Mouse (Mus musculus) embryonic fibroblast, embryonic 13.5 days (primary cell): Measurements from ENCODE around the gene Ropn1l.

Source experiments
- CTCF ChIP-seq: IDR thresholded peaks from 2 replicates; pipeline ENCODE4 v1.5.1; 2011; ENCODE audit warnings: mild to moderate bottlenecking, control low read depth, low read length, moderate library complexity, borderline replicate concordance; ENCODE audit not compliant: insufficient read depth
- POLR2A ChIP-seq: IDR thresholded peaks from 2 replicates; pipeline ENCODE4 v1.6.1; 2011; ENCODE audit warnings: low read depth, mild to moderate bottlenecking, control low read depth, low read length, moderate library complexity

DNA sequence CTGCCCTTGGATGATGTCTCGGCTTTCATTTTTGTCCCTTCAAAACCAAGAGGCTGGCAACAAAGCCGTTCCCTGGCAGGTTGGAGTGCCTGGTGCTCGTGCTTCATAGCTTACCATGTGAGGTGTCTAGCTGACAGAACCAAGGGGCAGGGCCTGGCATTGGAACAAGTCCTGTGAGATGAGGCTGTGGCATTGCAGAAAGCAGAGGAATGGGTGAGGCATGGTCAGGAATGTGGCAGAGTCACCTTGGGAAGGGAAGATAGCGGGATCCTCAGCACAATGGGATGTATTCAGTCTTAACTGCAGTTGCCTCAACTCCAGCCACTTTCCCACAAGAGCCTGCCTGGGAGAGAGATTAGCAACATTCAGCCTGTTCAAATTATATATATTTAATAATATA, 61.4 kb downstream of the Ropn1l start:
- TF ChIP-seq CTCF, result no peak
- no peak for TF ChIP-seq POLR2A
